Mouse (Mus musculus) lung, postnatal 0 days (tissue): ENCODE measurements at regions not wholly inside any gene's neighbourhood (a gene's known extent, or its start where the extent isn't known, plus 50 kb on each side); places are given as distances from the start of the nearest gene placed in this dataset.
A peak's percentile ranks its signal among the peaks of the same experiment; 100 is the strongest.

Source experiments
- CTCF ChIP-seq: IDR thresholded peaks from 2 replicates; pipeline ENCODE4 v1.5.1; 2016; ENCODE audit warnings: antibody characterized with exemption, mild to moderate bottlenecking
- EP300 ChIP-seq: IDR thresholded peaks from 2 replicates; pipeline ENCODE4 v1.6.1; 2016; ENCODE audit warnings: antibody characterized with exemption, mild to moderate bottlenecking, control low read depth

DNA sequence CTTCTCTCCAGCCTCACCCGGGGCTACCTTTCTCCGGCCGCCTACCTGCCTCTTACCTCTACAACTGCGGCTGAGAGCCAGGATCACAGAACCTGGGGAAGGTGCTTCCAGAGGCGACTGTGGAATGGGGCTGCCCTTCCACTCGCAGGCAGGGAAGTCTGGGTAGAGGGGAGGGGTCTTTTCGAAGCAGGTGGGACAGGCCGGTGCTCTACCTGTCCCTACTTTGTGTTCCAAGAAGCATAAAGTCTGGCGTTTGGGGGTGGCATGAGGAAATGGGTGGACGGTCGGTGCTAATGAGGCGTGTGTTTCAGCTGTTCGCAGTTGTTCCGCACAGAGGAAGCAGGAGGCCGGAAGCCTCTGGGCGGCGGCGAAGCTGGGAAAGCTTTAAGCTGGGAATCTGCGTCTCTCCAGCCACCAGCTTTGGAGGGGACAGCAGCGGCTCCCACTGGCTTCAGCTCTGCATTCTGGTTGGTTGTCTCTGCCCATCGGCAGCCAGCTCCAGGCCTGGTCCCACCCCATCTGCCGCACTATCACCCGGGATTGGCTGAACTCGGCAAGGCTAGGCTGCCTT is 68.8 kb upstream of the Slc35c1 start:
- TF ChIP-seq CTCF = peak; percentile 36
- no peak for TF ChIP-seq EP300
